Mouse (Mus musculus) kidney, adult 2 months (tissue): ENCODE results near the gene Fdx1l. TPM values are rescaled to one million over a fixed set of nuclear protein-coding genes. Genes with fewer than 3 reads are reported as not detected.

Source experiments
- DNase-seq: peaks from one replicate; pipeline ENCODE4 v3.0.0; 2021
- H3K27ac ChIP-seq: fragments of 200-500 bp; 2 replicates; pipeline ENCODE4 v1.5.1; 2012; ENCODE audit warnings: low read depth, low read length, control low read depth, inconsistent platforms; ENCODE audit not compliant: insufficient read depth
- H3K27me3 ChIP-seq: fragments of 200-500 bp; replicated peaks from 2 replicates; pipeline ENCODE4 v1.6.1; 2012; ENCODE audit warnings: mild to moderate bottlenecking, moderate library complexity, low read length, inconsistent platforms; ENCODE audit not compliant: control insufficient read depth, insufficient read depth
- H3K36me3 ChIP-seq: fragments of 200-500 bp; 2 replicates; pipeline ENCODE4 v1.6.1; 2012; ENCODE audit warnings: mild to moderate bottlenecking, moderate library complexity, low read length, inconsistent platforms; ENCODE audit not compliant: control insufficient read depth, insufficient read depth
- H3K4me1 ChIP-seq: fragments of 200-500 bp; 2 replicates; pipeline ENCODE4 v1.6.1; 2011; ENCODE audit warnings: low read length; ENCODE audit not compliant: control insufficient read depth, insufficient read depth
- H3K4me3 ChIP-seq: fragments of 200-500 bp; 2 replicates; pipeline ENCODE4 v1.5.1; 2011; ENCODE audit warnings: mild to moderate bottlenecking, low read depth, low read length, control low read depth; ENCODE audit not compliant: insufficient read depth
- CTCF ChIP-seq: fragments of 200-500 bp; conservative IDR thresholded peaks from 2 replicates; pipeline ENCODE4 v1.5.1; 2011; ENCODE audit warnings: low read depth, mild to moderate bottlenecking, control low read depth, low read length, moderate library complexity, mixed read lengths; ENCODE audit not compliant: insufficient read depth, insufficient read length
- POLR2A ChIP-seq: fragments of 200-500 bp; IDR thresholded peaks from one replicate; pipeline ENCODE4 v1.6.1; 2011; ENCODE audit warnings: low read depth, low read length, control low read depth
- WGBS: fragments of 180-500 bp; shearing (Covaris S2); methylation state at CpG from one replicate; pipeline ENCODE4 v1.1.7; 2018; 5-methylcytosine and 5-hydroxymethylcytosine counted together
- polyA plus RNA-seq: library from polyadenylated mRNA; depleted of rRNA; stranded (reverse); fragments of >200 nt; gene quantifications from 2 replicates; pipeline ENCODE4 v1.2.3, GENCODE M21; 2012

The Fdx1l gene
- polyA plus RNA-seq, 1 experiment: 67.0 TPM

DNA sequence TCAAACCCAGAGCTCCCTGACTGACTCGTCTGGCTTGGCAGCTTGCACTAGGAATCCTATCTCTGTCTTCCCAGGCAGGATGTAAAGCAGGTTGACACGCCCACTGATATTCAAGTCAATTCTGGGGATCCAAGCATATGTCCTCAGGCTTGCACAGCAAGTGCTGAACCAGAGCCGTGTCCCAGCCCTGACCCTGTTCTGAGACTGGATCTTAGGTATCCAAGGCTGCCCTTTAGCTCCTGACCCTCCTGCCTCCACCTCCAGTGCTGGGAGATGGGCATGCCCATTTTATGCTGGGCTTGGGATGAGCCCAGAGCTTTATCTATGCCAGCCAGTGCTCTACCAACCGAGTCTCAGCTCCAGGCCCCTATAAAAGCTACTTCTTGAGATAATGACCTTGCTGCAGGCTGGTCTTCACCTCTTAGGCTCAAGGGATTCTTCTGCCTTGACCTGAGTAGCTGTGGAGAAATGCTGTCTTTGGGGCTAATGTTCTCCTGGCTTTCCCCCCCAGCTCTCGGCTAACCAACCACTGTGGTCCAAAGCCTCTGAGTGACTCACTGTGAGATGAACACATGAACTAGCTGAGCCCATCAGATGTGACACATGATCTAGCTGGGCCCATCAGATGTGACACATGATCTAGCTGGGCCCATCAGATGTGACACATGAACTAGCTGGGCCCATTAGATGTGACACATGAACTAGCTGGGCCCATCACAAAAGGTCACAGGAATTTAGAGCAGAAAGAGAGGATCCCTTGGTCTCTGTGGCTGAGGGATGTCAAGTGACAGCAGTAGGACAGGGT is 32.5 kb upstream of the Fdx1l start:
- TF ChIP-seq CTCF: no peak
- TF ChIP-seq POLR2A: no peak
- H3K27me3 ChIP-seq: no peaks in the 10 kb centered on the region
- no peak for DNase-seq
- 77% methylated on average over 5 of the region's 5 CpGs for WGBS
- H3K4me1 ChIP-seq: no peaks in the 10 kb centered on the region
- H3K36me3 ChIP-seq: no peaks in the 10 kb centered on the region
- no peak overlapping the region for H3K4me3 ChIP-seq
- no peak overlapping the region for H3K27ac ChIP-seq

DNA sequence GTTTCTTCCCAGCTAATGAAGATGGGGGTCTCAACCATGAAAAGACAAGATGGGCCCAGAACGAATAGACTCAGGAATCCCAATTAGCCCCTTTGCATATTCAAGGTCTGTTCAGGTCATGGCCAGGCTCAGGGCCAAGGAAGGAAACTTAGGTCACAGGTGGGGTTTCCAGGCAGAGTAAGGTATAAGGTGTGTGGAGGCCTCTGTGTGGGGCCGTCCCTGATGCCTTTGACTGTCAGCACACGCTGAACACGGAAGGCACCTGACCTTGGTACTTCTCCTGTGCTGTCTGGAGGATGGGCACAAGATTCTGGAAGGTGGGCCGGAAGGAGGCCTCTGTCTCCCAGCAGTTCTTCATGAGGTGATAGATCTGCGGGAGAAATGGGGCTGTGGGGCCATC is 31.4 kb upstream of the Fdx1l start:
- no peak for DNase-seq
- Histone ChIP-seq H3K4me3 (no peak overlapping the region), H3K27me3 (no peaks in the 10 kb centered on the region), H3K4me1 (no peaks in the 10 kb centered on the region), H3K36me3 (no peaks in the 10 kb centered on the region), H3K27ac (no peak overlapping the region)
- TF ChIP-seq CTCF (no peak), POLR2A (no peak)
- WGBS: 83% methylated on average over 6 of the region's 6 CpGs

GRCm38 (mm10) chr9:21102076-21102475 is 28.7 kb upstream of the Fdx1l start:
- no peaks in the 10 kb centered on the region for H3K36me3 ChIP-seq
- DNase-seq: peak; percentile 23
- H3K4me1 ChIP-seq: no peaks in the 10 kb centered on the region
- H3K27me3 ChIP-seq: no peaks in the 10 kb centered on the region
- TF ChIP-seq POLR2A: no peak
- no peak for TF ChIP-seq CTCF
- WGBS: 95% methylated on average over 2 of the region's 2 CpGs
- no peak overlapping the region for H3K4me3 ChIP-seq
- no peak overlapping the region for H3K27ac ChIP-seq

DNA sequence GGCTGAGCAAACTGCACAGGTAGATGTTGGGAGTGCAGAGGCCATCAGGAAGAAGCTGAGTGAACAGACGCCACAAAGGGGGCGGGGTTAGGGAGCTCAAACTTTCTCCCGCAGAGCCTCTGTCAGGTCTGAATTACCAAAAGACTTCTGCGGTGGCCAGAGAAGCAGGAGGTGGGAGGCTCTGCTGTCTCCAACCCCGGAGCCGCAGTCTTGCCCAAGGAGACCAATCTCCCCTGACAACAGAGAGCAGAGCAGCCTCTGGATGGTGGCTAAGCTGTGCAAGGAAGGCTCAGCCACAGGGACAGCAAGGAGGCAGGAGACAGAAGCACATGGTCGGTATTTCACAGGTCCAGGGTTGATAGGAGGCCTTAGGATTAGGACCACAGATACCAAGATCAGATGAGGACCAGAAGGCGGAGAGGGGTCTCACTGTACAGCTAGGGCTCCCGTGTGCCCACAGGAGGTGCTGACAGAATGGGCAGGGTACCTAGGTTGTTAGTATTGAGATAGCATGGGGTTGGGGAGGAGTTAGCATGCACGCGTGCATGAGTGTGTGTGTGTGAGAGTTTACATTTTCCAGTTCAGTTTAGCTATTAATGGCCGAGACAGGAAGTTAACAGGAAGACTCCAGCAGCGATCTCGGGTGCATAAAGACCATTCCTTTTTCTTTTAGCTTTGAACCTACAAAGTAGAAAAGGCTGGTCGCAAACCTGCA is 27.2 kb upstream of the Fdx1l start:
- H3K27me3 ChIP-seq: no peaks in the 10 kb centered on the region
- H3K36me3 ChIP-seq: no peaks in the 10 kb centered on the region
- DNase-seq: no peak
- no peak overlapping the region for H3K4me3 ChIP-seq
- no peaks in the 10 kb centered on the region for H3K4me1 ChIP-seq
- no peak overlapping the region for H3K27ac ChIP-seq
- TF ChIP-seq POLR2A: no peak
- no peak for TF ChIP-seq CTCF
- WGBS: 54% methylated on average over 15 of the region's 15 CpGs

DNA sequence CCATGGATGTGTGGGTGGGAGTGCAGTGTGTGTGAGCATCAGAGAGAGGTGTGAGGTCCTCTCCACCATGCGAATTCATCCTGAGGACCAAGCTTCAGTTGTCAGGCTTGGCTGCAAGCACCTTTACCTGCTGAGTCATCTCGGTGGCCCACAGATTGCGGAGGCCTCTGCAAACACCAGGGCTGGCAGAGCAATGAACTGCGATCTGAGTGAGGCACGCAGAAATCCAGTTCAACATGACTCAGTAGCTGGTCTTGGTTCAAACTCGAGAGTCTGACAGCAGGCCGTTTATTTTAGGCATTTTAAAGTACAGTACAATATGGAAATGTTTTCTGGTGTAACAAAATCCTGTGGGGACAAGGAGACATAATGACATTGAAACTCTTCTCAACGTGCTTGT is 24.4 kb upstream of the Fdx1l start:
- Histone ChIP-seq H3K27me3 (no peaks in the 10 kb centered on the region), H3K36me3 (no peaks in the 10 kb centered on the region), H3K27ac (no peak overlapping the region), H3K4me3 (no peak overlapping the region), H3K4me1 (no peaks in the 10 kb centered on the region)
- no peak for DNase-seq
- no peak for TF ChIP-seq POLR2A
- TF ChIP-seq CTCF: no peak
- 73% methylated on average over 8 of the region's 8 CpGs for WGBS

DNA sequence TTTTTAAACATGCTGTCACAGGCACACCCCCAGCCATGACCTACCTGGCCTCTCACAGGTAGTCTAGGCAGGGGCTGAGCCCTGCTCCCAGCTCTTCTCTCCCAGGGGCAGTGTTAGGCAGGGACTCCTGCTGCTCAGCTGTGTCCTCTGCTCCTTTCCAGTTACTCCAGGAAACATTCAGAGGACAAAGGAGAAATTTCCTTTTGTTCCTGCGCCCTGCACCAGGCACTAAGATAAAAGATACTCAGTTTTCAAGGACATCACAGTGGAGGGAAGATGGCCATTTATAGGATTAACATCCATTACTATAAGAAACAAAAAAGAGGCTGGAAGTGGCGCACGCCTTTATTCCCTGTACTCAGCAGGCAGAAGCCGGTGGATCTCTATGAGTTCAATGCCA is 22.5 kb upstream of the Fdx1l start:
- Histone ChIP-seq H3K4me1 (no peaks in the 10 kb centered on the region), H3K36me3 (no peaks in the 10 kb centered on the region), H3K4me3 (no peak overlapping the region), H3K27me3 (no peaks in the 10 kb centered on the region), H3K27ac (no peak overlapping the region)
- TF ChIP-seq CTCF (no peak), POLR2A (no peak)
- 100% methylated on average over 4 of the region's 4 CpGs for WGBS
- no peak for DNase-seq

DNA sequence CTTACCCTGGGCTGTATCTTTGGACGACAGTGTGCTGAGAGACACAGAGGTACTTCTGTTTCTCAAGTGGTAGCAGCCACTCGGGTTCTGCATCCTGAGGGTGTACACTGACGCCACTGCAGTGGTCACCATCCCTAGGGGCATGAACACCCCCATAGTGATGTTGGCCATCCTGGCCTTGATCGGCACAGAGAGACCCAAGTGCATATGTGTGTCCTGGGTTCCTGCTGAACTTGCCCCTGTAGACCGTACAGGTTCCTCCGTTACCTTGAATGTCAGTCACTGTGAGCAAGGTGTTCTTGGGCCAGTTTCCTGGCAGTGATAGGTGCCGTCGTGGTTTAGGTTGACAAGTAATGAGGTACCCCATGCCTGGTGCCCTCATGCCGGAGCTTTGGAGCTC is 20.0 kb upstream of the Fdx1l start:
- no peak for DNase-seq
- Histone ChIP-seq H3K4me1 (peaks cover 4% of the 10 kb centered on the region; the same call in 1 of the 2 replicates), H3K4me3 (no peak overlapping the region), H3K27me3 (no peaks in the 10 kb centered on the region), H3K36me3 (no peaks in the 10 kb centered on the region), H3K27ac (no peak overlapping the region)
- no peak for TF ChIP-seq POLR2A
- TF ChIP-seq CTCF: no peak
- 98% methylated on average over 9 of the region's 9 CpGs for WGBS
